Mouse (Mus musculus): ENCODE results near the gene Xiap.
"Not testable (repeated sequence)": the region's sequence is repeated elsewhere in the genome, so short reads cannot be mapped to it uniquely, and the experiment has no call there.

- not testable (repeated sequence) for TF ChIP-seq CTCF (IDR thresholded peaks at IDR 0.05; ENCODE audit: borderline replicate concordance, control insufficient read depth, extremely low read depth, insufficient read depth, low read length, poor library complexity); POLR2A (IDR thresholded peaks at IDR 0.05; ENCODE audit: control insufficient read depth, extremely low read depth, insufficient read depth, low read length, poor library complexity)
Observed at GRCm38 (mm10) chrX:42025802-42026440, 33.6 kb upstream of the Xiap start.

Data from thymus, adult 2 months (tissue).